Mouse (Mus musculus): ENCODE measurements around the gene Slain2.

- TF ChIP-seq RAD21 (IDR thresholded peaks at IDR 0.05; ENCODE audit: low read depth, low read length) (no peak), BHLHE40 (IDR thresholded peaks at IDR 0.05; ENCODE audit: low read depth, low read length) (no peak), CHD1 (IDR thresholded peaks at IDR 0.05; ENCODE audit: low read depth, low read length) (no peak), POLR2A (IDR thresholded peaks at IDR 0.05; ENCODE audit: low read depth, low read length) (no peak), HCFC1 (IDR thresholded peaks at IDR 0.05; ENCODE audit: low read depth, low read length) (no peak), CHD2 (IDR thresholded peaks at IDR 0.05; ENCODE audit: low read length) (no peak), USF1 (IDR thresholded peaks at IDR 0.05; ENCODE audit: low read depth, low read length) (no peak)
Measured at GRCm38 (mm10) chr5:73007582-73007959, 93.5 kb downstream of the Slain2 start.
